Mouse (Mus musculus) myocyte (in vitro differentiated cells): ENCODE results near the gene Adam30. TPM values are rescaled to one million over a fixed set of nuclear protein-coding genes. Genes with fewer than 3 reads are reported as not detected.

Experiments used
- H3K27me3 ChIP-seq: one replicate; pipeline ENCODE4 v1.6.1; 2011; ENCODE audit not compliant: control insufficient read depth, insufficient read depth, insufficient read length
- H3K36me3 ChIP-seq: one replicate; pipeline ENCODE4 v1.6.1; 2011; ENCODE audit not compliant: control insufficient read depth, insufficient read depth
- H3K4me2 ChIP-seq: one replicate; pipeline ENCODE4 v1.6.1; 2011; ENCODE audit warnings: low read depth, control low read depth
- H3K4me3 ChIP-seq: one replicate; pipeline ENCODE4 v1.5.1; 2011; ENCODE audit warnings: mild to moderate bottlenecking, control low read depth, moderate library complexity
- H3K79me2 ChIP-seq: one replicate; pipeline ENCODE4 v1.6.1; 2011; ENCODE audit not compliant: control insufficient read depth, insufficient read depth
- H3ac ChIP-seq: one replicate; pipeline ENCODE4 v1.6.1; 2011; ENCODE audit not compliant: control insufficient read depth, insufficient read length
- CEBPB ChIP-seq: IDR thresholded peaks from 2 replicates; pipeline ENCODE4 v1.6.1; 2011; ENCODE audit warnings: mild to moderate bottlenecking, moderate library complexity; ENCODE audit not compliant: poor library complexity, insufficient read depth, severe bottlenecking
- E2F4 ChIP-seq: IDR thresholded peaks from one replicate; pipeline ENCODE4 v1.6.1; 2011; ENCODE audit warnings: mild to moderate bottlenecking, control low read depth, moderate library complexity; ENCODE audit not compliant: insufficient read depth
- MAX ChIP-seq: IDR thresholded peaks from one replicate; pipeline ENCODE4 v1.6.1; 2011; ENCODE audit warnings: low read depth, mild to moderate bottlenecking, control low read depth
- MYOD1 ChIP-seq, 3 experiments: IDR thresholded peaks; one replicate each; pipeline ENCODE4 v1.6.1; 2011; ENCODE audit warnings: control low read depth in 2 of 3, low read depth in 2 of 3, mild to moderate bottlenecking in 2 of 3, moderate library complexity in 1 of 3; ENCODE audit not compliant: insufficient read length in 2 of 3, control insufficient read depth in 1 of 3
- MYOG ChIP-seq, 3 experiments: IDR thresholded peaks; one replicate each; pipeline ENCODE4 v1.6.1; 2011; ENCODE audit warnings: control low read depth in 2 of 3, low read depth in 2 of 3, mild to moderate bottlenecking in 2 of 3; ENCODE audit not compliant: insufficient read length in 2 of 3, control insufficient read depth in 1 of 3, insufficient read depth in 1 of 3
- POLR2A ChIP-seq: IDR thresholded peaks from one replicate; pipeline ENCODE4 v1.6.1; 2011; ENCODE audit warnings: low read depth, mild to moderate bottlenecking, control low read depth, moderate library complexity; ENCODE audit not compliant: insufficient read length
- POLR2AphosphoS2 ChIP-seq: IDR thresholded peaks from one replicate; pipeline ENCODE4 v1.6.1; 2011; ENCODE audit warnings: low read depth, control low read depth; ENCODE audit not compliant: insufficient read length
- REST ChIP-seq: IDR thresholded peaks from one replicate; pipeline ENCODE4 v1.6.1; 2011; ENCODE audit warnings: mild to moderate bottlenecking, control low read depth, moderate library complexity; ENCODE audit not compliant: insufficient read depth, insufficient read length
- SRF ChIP-seq: IDR thresholded peaks from one replicate; pipeline ENCODE4 v1.6.1; 2011; ENCODE audit warnings: low read depth; ENCODE audit not compliant: control insufficient read depth, insufficient read length
- TCF12 ChIP-seq: IDR thresholded peaks from one replicate; pipeline ENCODE4 v1.6.1; 2011; ENCODE audit warnings: mild to moderate bottlenecking, control low read depth; ENCODE audit not compliant: poor library complexity, insufficient read depth, severe bottlenecking
- TCF3 ChIP-seq: IDR thresholded peaks from one replicate; pipeline ENCODE4 v1.6.1; 2011; ENCODE audit warnings: low read depth, control low read depth; ENCODE audit not compliant: insufficient read length
- USF1 ChIP-seq: IDR thresholded peaks from one replicate; pipeline ENCODE4 v1.6.1; 2011; ENCODE audit warnings: low read depth, mild to moderate bottlenecking, control low read depth, moderate library complexity
- polyA plus RNA-seq: library from polyadenylated mRNA; unstranded; fragments of >200 nt; fragmentation: generic; extraction: Trizol; gene quantifications from one replicate; pipeline ENCODE4 v1.2.1, GENCODE M21; 2012; ENCODE audit warnings: missing spikeins

The Adam30 gene
- polyA plus RNA-seq, 1 experiment, result not detected

DNA sequence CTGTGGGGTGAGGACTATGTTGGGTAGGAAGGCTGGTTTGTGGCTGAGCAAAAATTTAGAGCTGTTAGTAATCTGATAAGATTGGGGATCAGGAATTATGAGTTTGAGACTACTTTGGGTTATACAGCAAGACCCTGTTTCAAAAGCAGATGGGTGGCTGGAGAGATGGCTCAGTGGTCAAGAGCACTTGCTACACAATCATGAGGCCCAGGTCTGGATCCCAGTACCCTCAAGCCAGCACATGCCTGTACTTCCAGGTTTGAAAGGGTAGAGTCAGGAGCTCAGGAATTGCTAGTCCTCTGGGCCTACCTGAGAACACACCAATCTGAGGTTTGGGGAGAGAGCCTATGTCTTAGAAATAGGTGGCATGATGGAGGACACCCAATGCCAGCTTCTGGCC, 7.0 kb upstream of the Adam30 start:
- H3K79me2 ChIP-seq, result no peaks in the 10 kb centered on the region
- H3ac ChIP-seq, result no peak overlapping the region
- H3K4me2 ChIP-seq, result no peak overlapping the region
- no peaks in the 10 kb centered on the region for H3K27me3 ChIP-seq
- peaks cover 17% of the 10 kb centered on the region for H3K36me3 ChIP-seq
- H3K4me3 ChIP-seq, result no peak overlapping the region
- TF ChIP-seq POLR2AphosphoS2 (peak; percentile 58), MAX (no peak)

DNA sequence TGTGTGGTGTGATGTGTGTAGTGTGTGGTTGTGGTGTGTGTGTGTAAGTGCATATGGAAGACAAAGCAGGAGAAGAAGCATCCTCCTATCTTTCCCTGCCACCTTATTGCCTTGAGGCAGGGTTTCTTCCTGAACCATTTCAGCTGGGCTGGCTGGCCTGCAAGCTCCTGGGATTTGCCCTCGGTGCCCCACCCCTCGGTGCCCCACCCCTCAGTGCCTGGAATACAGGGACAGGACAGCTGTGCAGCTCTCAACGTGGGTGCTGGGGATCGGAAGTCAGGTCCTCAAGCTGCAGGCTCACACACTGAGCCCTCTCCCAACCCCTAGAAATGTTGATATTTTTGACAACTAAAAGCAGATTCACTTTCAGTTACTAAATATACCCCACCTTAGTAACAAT, 4.3 kb upstream of the Adam30 start:
- Histone ChIP-seq H3K4me2 (no peak overlapping the region), H3K36me3 (no peaks in the 10 kb centered on the region), H3K27me3 (no peaks in the 10 kb centered on the region), H3ac (no peak overlapping the region), H3K4me3 (no peak overlapping the region), H3K79me2 (no peaks in the 10 kb centered on the region)
- TF ChIP-seq MYOG (IDR thresholded peaks at IDR 0.05; ENCODE audit: control insufficient read depth in 1 of 3, insufficient read depth in 1 of 3, insufficient read length in 2 of 3, low read depth in 2 of 3) (peak in 1 of 3 experiments; percentile 53), USF1 (no peak), POLR2AphosphoS2 (peak; percentile 49), MYOD1 (IDR thresholded peaks at IDR 0.05; ENCODE audit: control insufficient read depth in 1 of 3, insufficient read length in 2 of 3, low read depth in 2 of 3) (peak in 1 of 3 experiments; percentile 50)

DNA sequence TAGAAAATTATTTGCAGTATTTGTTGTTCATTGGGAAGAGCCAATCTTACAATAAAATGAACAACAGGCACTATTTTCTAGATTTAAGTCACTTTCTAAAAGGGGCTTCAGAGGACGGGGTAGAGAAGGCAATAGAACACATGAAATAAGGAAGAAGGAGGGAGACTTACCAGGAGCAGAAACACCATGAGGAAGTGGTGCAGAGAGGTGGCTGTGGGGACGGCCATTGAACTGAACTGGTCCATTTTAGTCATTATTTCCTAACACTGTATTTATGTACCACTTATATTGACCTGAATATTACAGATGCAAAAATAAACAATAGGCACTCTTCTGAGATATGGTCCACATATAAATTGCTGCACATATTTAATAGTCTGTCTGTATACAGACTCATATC, 3.4 kb upstream of the Adam30 start:
- no peak overlapping the region for H3ac ChIP-seq
- no peaks in the 10 kb centered on the region for H3K36me3 ChIP-seq
- no peaks in the 10 kb centered on the region for H3K79me2 ChIP-seq
- H3K27me3 ChIP-seq, result no peaks in the 10 kb centered on the region
- H3K4me3 ChIP-seq, result no peak overlapping the region
- TF ChIP-seq MYOD1 (IDR thresholded peaks at IDR 0.05; ENCODE audit: control insufficient read depth in 1 of 3, insufficient read length in 2 of 3, low read depth in 2 of 3), result no peak
- no peak for TF ChIP-seq TCF12
- no peak for TF ChIP-seq E2F4
- no peak for TF ChIP-seq CEBPB
- TF ChIP-seq MAX, result no peak
- TF ChIP-seq SRF, result no peak
- TF ChIP-seq USF1, result no peak
- no peak for TF ChIP-seq POLR2A
- TF ChIP-seq REST, result no peak
- no peak for TF ChIP-seq TCF3
- TF ChIP-seq MYOG (IDR thresholded peaks at IDR 0.05; ENCODE audit: control insufficient read depth in 1 of 3, insufficient read depth in 1 of 3, insufficient read length in 2 of 3, low read depth in 2 of 3), result no peak
- TF ChIP-seq POLR2AphosphoS2, result no peak
- no peak overlapping the region for H3K4me2 ChIP-seq

GRCm38 (mm10) chr3:98157585-98157984, 2.8 kb upstream of the Adam30 start:
- H3K79me2 ChIP-seq, result no peaks in the 10 kb centered on the region
- no peak overlapping the region for H3ac ChIP-seq
- no peak overlapping the region for H3K4me3 ChIP-seq
- no peaks in the 10 kb centered on the region for H3K36me3 ChIP-seq
- TF ChIP-seq TCF12 (no peak), MYOD1 (IDR thresholded peaks at IDR 0.05; ENCODE audit: control insufficient read depth in 1 of 3, insufficient read length in 2 of 3, low read depth in 2 of 3) (no peak), TCF3 (no peak), MAX (no peak), REST (no peak), MYOG (IDR thresholded peaks at IDR 0.05; ENCODE audit: control insufficient read depth in 1 of 3, insufficient read depth in 1 of 3, insufficient read length in 2 of 3, low read depth in 2 of 3) (no peak), POLR2A (no peak)
- no peaks in the 10 kb centered on the region for H3K27me3 ChIP-seq
- H3K4me2 ChIP-seq, result no peak overlapping the region

DNA sequence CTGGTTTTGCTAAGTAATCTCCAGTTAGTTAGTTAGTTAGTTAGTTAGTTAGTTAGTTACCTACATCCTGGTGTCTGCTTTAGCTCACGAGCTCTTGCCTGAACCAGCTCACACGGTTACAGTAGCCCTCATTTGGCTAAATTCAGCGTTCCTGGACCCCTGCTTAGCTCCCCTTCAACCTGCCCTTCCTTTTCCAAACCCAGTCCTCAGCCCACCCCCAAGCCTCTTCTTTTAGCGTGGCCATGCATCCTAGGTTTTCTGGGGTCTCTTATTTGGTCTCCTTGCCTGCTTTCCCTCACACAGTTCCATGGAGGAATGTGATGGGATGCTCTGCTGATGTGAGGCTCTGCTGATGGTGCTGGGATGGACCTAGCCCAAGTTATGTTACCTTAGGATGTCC, 1.8 kb upstream of the Adam30 start:
- no peaks in the 10 kb centered on the region for H3K79me2 ChIP-seq
- H3K4me2 ChIP-seq, result no peak overlapping the region
- H3ac ChIP-seq, result no peak overlapping the region
- H3K27me3 ChIP-seq, result no peaks in the 10 kb centered on the region
- TF ChIP-seq POLR2AphosphoS2 (no peak), CEBPB (no peak), E2F4 (no peak), TCF12 (no peak), REST (no peak), TCF3 (no peak), SRF (no peak), MYOD1 (IDR thresholded peaks at IDR 0.05; ENCODE audit: control insufficient read depth in 1 of 3, insufficient read length in 2 of 3, low read depth in 2 of 3) (no peak), MAX (no peak), USF1 (no peak), POLR2A (no peak), MYOG (IDR thresholded peaks at IDR 0.05; ENCODE audit: control insufficient read depth in 1 of 3, insufficient read depth in 1 of 3, insufficient read length in 2 of 3, low read depth in 2 of 3) (no peak)
- no peak overlapping the region for H3K4me3 ChIP-seq
- H3K36me3 ChIP-seq, result no peaks in the 10 kb centered on the region
